Mouse (Mus musculus) hindbrain, embryonic 16.5 days (tissue): ENCODE data around the gene Tnfrsf1a. TPM values are rescaled to one million over a fixed set of nuclear protein-coding genes. Genes with fewer than 3 reads are reported as not detected.

Experiments used
- ATAC-seq: fragments of 200-750 bp; cut with Nextera tagmentation; 2 replicates; pipeline ENCODE4 v1.8.0; 2017; ENCODE audit warnings: moderate TSS enrichment, moderate library complexity
- H3K27ac ChIP-seq: fragments of 300-500 bp; sonication (generic); 2 replicates; pipeline ENCODE4 v1.5.1; 2014; ENCODE audit warnings: low read depth, mild to moderate bottlenecking, control low read depth, low read length, moderate library complexity
- H3K27me3 ChIP-seq: fragments of 300-500 bp; sonication (generic); replicated peaks from 2 replicates; pipeline ENCODE4 v1.6.1; 2014; ENCODE audit warnings: low read length; ENCODE audit not compliant: control insufficient read depth, insufficient read depth
- H3K36me3 ChIP-seq: fragments of 300-500 bp; sonication (generic); 2 replicates; pipeline ENCODE4 v1.6.1; 2014; ENCODE audit warnings: mild to moderate bottlenecking, low read length, moderate library complexity, mixed read lengths; ENCODE audit not compliant: control insufficient read depth, insufficient read depth
- H3K4me1 ChIP-seq: fragments of 300-500 bp; sonication (generic); 2 replicates; pipeline ENCODE4 v1.6.1; 2014; ENCODE audit warnings: low read depth, low read length; ENCODE audit not compliant: control insufficient read depth, insufficient read depth
- H3K4me2 ChIP-seq: fragments of 300-500 bp; sonication (generic); 2 replicates; pipeline ENCODE4 v1.6.1; 2014; ENCODE audit warnings: mild to moderate bottlenecking, low read length, control low read depth, moderate library complexity
- H3K4me3 ChIP-seq: fragments of 300-500 bp; sonication (generic); 2 replicates; pipeline ENCODE4 v1.5.1; 2014; ENCODE audit warnings: mild to moderate bottlenecking, low read length, control low read depth, moderate library complexity
- H3K9ac ChIP-seq: fragments of 300-500 bp; sonication (generic); 2 replicates; pipeline ENCODE4 v1.6.1; 2014; ENCODE audit warnings: low read depth, mild to moderate bottlenecking, control low read depth, low read length, moderate library complexity
- H3K9me3 ChIP-seq: fragments of 300-500 bp; sonication (generic); 2 replicates; pipeline ENCODE4 v1.6.1; 2014; ENCODE audit warnings: mild to moderate bottlenecking, low read length, moderate library complexity; ENCODE audit not compliant: control insufficient read depth
- WGBS: fragments of 180-500 bp; shearing (Covaris S2); extraction: QIAGEN DNeasy Blood & Tissue Kit; methylation state at CpG from one replicate; pipeline ENCODE4 v1.1.7; 2014; 5-methylcytosine and 5-hydroxymethylcytosine counted together
- polyA plus RNA-seq: library from polyadenylated mRNA; unstranded; fragments of >200 nt; fragmentation: Nextera tagmentation; extraction: Ambion mirVana; gene quantifications from 2 replicates; pipeline ENCODE4 v1.2.1, GENCODE M21; 2015

Tnfrsf1a gene
- polyA plus RNA-seq, 1 experiment from 2014 or later: 15.1 TPM

DNA sequence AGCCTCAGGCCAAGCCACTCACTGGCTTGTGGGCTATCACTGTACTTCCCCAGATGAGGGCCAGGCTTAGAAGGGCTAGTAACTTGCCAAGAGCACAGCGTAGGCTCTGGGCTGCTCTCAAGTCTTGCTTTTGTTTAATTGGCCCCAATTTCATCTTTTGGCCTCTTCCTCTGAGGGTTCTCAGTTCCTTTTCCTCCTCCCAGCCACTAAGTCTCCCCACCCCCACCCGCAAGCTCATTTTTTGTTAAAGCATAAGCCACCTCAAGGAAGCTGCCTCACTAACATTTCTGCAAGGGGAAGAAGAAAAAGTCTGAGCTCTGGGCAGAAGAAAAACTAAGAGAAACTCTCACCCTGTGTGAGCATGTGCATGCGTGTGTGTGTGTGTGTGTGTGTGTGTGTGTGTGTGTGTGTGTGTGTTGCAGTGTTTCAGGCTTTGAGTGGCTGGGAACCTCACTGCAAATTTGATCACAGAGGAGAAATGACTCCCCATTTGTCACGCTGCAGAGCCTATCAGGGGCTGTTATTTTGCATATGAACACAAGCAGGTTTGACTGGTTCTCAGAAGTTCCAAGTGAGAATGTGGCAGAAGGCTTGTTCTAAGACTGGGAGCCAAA, 18.7 kb downstream of the Tnfrsf1a start:
- Histone ChIP-seq H3K9me3 (no peaks in the 10 kb centered on the region), H3K27ac (no peak overlapping the region), H3K27me3 (peaks cover 14% of the 10 kb centered on the region), H3K4me1 (peaks cover 9% of the 10 kb centered on the region), H3K36me3 (no peaks in the 10 kb centered on the region), H3K4me3 (no peak overlapping the region), H3K4me2 (no peak overlapping the region), H3K9ac (no peak overlapping the region)
- 60% methylated on average over 4 of the region's 4 CpGs for WGBS
- ATAC-seq: no peak

DNA sequence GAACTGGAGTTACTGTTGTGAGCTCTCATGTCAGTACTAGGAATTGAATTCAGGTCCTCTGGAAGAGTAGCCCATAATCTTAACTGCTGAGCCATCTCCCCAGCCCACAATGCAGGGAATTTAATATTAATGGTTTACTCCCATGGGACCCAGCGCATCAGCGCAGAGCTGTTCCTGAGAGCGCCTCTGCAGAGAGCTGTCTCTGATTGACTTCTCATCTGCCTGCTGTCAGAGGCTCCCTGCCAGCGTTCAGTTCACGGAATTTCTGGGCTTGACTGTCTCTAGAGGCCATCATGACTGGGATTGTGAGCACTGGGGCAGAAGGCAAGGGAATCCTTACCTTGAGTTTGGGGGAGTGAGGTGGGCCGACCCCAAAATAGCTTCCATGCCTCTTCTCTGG, 27.9 kb downstream of the Tnfrsf1a start:
- H3K4me1 ChIP-seq: peaks cover 10% of the 10 kb centered on the region
- no peaks in the 10 kb centered on the region for H3K36me3 ChIP-seq
- no peaks in the 10 kb centered on the region for H3K9me3 ChIP-seq
- 34% methylated on average over 6 of the region's 6 CpGs for WGBS
- no peak for ATAC-seq
- H3K9ac ChIP-seq: no peak overlapping the region
- no peak overlapping the region for H3K4me3 ChIP-seq
- H3K4me2 ChIP-seq: no peak overlapping the region
- peaks cover 26% of the 10 kb centered on the region for H3K27me3 ChIP-seq
- H3K27ac ChIP-seq: no peak overlapping the region

DNA sequence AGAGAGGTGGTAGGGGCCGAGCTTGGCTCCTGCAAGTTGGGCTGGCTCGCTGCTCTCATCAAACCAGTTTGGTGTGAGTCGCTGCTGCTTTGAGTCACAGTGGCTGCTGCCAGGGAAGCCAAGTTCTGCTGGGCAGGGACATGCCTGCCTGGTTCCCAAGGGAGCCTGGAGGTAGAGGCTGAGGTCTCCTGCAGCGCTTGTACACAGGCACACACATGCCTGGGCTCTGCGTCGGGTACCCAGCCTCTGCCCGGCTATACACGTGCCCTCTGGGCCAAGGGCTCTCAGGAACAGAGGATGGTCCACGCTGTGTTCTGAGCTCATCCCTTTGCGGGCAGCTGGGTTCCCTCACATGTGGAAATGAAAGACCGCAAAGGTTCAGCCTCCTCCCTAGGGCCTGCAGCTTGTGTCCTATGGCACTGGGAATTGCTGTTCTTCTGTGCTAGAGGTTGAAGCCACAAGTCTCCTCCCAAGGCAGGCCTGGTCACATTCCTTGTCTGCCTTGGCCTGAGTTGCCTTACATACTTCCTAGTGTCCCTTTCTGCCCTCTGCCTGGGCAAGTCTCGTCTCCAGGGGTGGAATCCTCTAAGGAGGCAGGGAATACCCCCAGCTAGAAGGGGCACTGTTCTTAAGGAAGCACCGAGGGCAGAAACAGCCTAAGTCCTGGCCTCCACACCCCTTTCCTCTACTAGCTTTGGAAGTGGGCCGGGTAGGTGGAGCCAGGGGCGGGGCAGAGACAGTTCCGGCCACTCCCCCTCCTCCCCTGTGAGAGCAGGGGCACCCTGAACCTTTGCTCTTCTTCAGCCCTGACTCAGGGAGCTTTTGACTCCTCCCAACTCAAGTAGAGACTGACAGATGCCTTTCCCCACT, 28.7 kb downstream of the Tnfrsf1a start:
- no peak for ATAC-seq
- Histone ChIP-seq H3K4me1 (peaks cover 10% of the 10 kb centered on the region), H3K9ac (no peak overlapping the region), H3K4me3 (no peak overlapping the region), H3K27me3 (peaks cover 30% of the 10 kb centered on the region), H3K9me3 (no peaks in the 10 kb centered on the region), H3K36me3 (no peaks in the 10 kb centered on the region), H3K4me2 (no peak overlapping the region; the same call in 1 of the 2 replicates), H3K27ac (no peak overlapping the region)
- WGBS: 36% methylated on average over 16 of the region's 16 CpGs

DNA sequence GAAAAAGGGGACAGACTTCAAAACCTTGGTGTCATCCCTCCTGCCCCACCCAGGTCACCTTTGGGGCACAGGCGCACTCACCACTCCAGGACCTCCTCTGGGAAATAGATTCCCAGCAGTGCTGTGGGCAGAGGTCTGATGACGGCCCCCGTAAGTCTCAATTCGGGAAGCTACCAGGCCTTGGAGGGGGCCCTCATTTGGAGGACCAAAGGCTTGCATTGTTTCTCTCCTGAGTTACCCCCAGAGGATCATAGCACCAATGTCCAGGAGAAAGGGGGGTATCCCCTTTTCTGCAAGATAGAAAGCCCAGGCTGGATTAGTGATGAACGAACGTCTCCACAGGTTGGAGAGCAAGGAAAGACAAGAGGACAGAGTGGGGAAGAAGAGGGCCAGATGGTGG, 29.5 kb downstream of the Tnfrsf1a start:
- Histone ChIP-seq H3K4me1 (peaks cover 10% of the 10 kb centered on the region), H3K27me3 (peaks cover 30% of the 10 kb centered on the region), H3K9ac (no peak overlapping the region), H3K4me2 (no peak overlapping the region), H3K36me3 (no peaks in the 10 kb centered on the region), H3K4me3 (no peak overlapping the region), H3K9me3 (no peaks in the 10 kb centered on the region), H3K27ac (no peak overlapping the region)
- ATAC-seq: no peak
- WGBS: 14% methylated on average over 6 of the region's 6 CpGs

DNA sequence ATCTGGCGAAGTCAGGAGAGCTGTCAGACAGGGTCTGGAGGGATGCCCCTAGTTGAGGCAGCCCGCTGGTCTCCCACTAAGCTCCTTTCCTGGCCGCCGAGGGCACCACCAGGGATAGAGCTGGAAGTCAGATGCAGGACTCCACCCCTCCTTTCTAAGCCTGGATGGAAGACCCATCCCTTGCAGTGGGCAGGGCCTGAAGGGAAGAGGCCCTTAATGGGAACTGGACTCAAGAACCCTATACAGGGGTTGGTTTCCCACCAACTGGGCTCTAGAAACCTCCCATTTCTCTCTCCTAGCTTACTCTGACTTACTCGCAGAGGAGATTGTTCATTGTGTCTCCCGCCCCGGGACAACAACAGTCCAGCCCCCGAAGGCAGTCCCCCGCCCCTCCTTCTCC, 30.6 kb downstream of the Tnfrsf1a start:
- peak overlapping the region; percentile 67 for H3K4me2 ChIP-seq
- H3K4me3 ChIP-seq: peak overlapping the region; percentile 38
- H3K27me3 ChIP-seq: peaks cover 30% of the 10 kb centered on the region
- peaks cover 10% of the 10 kb centered on the region for H3K4me1 ChIP-seq
- H3K36me3 ChIP-seq: no peaks in the 10 kb centered on the region
- H3K27ac ChIP-seq: no peak overlapping the region
- H3K9me3 ChIP-seq: no peaks in the 10 kb centered on the region
- 4% methylated on average over 9 of the region's 9 CpGs for WGBS
- no peak overlapping the region for H3K9ac ChIP-seq
- ATAC-seq: no peak

DNA sequence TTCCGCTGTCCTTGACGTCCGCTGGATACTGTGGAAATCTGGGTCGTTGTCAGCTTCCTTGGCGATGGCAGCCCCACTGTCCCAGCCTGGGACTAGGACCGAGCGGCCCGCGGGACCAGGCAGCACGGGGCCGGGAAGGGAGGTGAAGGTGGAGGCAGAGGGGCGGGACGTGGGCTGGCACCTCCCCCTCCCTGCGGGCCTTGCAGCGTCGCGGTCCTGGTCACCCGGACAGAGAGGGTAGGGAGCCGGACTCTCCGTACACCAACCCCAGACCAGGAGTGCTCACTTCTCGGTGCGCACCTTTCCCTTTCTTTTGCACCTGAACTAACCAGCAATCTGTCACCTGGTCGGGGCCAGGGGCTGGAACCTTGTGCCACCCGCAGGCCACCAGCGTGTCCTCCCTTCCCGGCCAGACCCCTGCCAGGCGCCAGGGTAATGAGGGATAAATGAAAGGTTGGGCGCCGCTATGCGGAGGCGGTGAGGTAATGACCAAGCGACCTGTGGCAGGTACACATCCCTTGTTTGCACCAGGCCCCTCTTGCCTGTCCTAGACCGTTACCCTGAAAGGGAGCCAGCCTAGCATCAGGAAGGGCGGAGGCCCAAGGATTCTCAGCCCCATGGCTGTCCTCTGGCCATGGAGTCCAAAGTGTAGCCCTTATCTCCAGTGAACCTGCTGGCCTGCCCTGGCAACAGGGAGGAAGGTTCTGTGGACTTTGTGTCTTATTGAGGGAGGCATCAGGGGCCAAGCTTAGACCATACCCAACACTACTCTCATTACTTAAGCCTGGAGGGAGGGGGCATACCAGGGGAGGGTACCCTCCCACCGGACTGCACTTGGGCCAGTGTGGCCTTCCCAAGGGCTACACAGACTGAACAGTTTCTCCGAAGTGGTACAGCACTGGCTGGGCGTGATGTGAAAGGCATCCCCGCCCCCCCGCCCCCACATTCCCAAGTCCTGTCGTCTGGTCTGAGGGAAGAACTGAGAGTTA, 31.5 kb downstream of the Tnfrsf1a start, which contains the start of gene Plekhg6:
Plekhg6 (minus strand) TSS at position 422 of the 989 bp plus-strand sequence.
- Histone ChIP-seq H3K27ac (no peak within 1 kb of the TSS), H3K9me3 (no peaks in the 10 kb centered on the region), H3K36me3 (no peaks in the 10 kb centered on the region), H3K4me2 (peak within 1 kb of the TSS; percentile 67), H3K9ac (peak within 1 kb of the TSS; percentile 26; the same call in 1 of the 2 replicates), H3K4me1 (peaks cover 10% of the 10 kb centered on the region), H3K27me3 (peaks cover 30% of the 10 kb centered on the region), H3K4me3 (peak within 1 kb of the TSS; percentile 38)
- 15% methylated on average over 33 of the region's 40 CpGs for WGBS
- no peak for ATAC-seq

DNA sequence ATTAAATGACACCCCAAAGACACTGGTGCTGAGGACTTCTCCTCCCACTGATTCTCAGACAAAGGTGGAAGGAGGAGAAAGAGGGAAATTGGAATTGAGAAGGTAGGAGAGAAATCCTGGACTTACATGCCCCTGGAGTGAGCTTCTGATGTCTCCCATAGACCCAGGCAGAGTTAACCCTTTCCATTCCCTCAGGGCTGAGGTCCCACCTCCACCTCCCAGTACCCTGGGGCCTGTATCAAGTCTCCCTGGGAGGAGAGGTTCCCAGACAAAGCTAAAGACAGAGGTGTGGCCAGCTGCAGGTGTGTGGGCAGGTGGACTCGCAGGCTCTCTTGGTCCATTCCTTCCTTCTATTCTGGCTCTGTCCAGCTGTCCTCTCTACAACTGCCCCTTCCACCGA, 32.9 kb downstream of the Tnfrsf1a start:
- Histone ChIP-seq H3K4me1 (peaks cover 10% of the 10 kb centered on the region), H3K4me3 (no peak overlapping the region), H3K36me3 (no peaks in the 10 kb centered on the region), H3K27me3 (peaks cover 30% of the 10 kb centered on the region), H3K27ac (no peak overlapping the region), H3K9me3 (no peaks in the 10 kb centered on the region), H3K9ac (no peak overlapping the region), H3K4me2 (no peak overlapping the region)
- 53% methylated on average over 2 of the region's 2 CpGs for WGBS
- ATAC-seq: no peak

DNA sequence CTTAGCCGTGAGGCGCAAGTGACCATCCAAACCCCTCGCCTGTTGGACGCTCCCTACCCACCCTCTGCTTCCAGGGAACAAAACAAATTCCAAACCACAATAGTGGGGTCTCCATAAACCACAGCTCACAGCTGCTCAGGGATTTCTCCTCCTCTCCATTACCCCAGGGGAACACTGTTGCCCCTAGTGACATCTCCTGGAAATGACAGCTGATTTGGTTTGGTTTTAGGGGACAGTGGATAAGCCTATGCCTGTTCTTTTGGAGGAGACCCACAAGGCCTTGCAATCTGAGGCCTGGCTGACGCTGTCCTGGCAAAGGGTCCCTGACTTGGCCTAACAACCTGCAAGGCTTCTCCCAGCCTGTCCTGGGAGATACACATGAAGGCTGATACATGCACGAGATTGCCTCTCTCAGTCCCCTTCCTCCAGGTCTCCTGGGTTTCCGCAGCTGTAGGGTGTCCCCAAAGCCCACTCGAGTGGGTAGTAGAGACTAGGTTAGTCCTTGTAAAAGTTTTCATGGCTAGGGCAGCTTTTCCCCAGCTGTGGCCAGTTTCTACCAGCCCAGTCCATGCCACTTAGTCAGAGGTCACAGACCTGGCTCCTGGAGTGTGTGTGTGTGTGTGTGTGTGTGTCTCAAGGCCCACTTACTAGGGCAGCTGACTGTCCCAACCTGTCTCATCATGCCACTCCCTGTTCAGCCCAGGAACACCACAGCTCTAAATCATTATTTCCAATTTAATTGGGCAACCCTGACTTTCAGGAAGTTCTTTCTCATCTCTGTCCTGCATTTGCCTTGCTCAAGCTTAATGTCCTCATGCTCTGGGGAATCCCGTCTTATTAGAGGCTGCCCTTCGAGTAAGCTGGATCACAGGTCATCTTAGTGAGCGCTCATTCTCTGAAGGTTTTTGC, 36.2 kb downstream of the Tnfrsf1a start:
- no peak overlapping the region for H3K9ac ChIP-seq
- no peak overlapping the region for H3K4me3 ChIP-seq
- H3K27me3 ChIP-seq: peaks cover 10% of the 10 kb centered on the region; the same call in 1 of the 2 replicates
- no peaks in the 10 kb centered on the region for H3K36me3 ChIP-seq
- no peak overlapping the region for H3K27ac ChIP-seq
- peaks cover 3% of the 10 kb centered on the region for H3K4me1 ChIP-seq
- no peak overlapping the region for H3K4me2 ChIP-seq
- no peaks in the 10 kb centered on the region for H3K9me3 ChIP-seq
- ATAC-seq: no peak
- 67% methylated on average over 11 of the region's 11 CpGs for WGBS
